20 mouse cellular contexts compared by ENCODE assay signal in the genomic region with DNA sequence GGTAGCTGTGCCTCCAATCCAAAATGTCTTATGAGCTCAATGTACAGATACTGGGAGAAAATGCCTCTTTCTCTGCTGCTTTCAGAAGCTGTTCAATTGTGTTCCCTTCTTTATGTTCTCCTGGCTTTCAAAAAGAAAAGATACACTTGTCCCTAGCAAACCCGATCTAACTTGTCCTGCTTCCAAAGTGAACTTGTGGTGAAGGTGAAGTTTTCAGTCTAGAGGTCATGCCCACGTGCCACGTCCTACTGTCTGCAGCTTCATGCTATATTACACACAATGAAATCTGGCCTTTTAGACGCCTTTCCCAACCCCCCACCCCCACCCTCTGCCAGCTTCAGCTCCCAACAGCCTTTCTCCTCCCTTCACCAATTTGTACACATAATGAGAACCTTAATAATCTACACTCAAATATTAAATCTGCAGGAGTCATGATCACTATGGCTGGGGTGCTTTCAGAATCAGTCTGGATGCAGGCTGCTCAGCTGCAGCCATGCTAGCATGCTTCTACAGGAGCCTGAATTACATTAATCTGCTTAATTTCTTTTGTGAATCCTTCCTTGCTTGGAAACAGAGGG. TPM values are rescaled to one million over a fixed set of nuclear protein-coding genes. Genes with fewer than 3 reads are reported as not detected.
A peak's percentile ranks its signal among the peaks of the same experiment; 100 is the strongest.
DNase-seq lines count a peak whose midpoint lies in the region; ATAC-seq lines count a peak whose summit lies in the region.
"Had no signal": no experiment of that assay in that cellular context is flagged by ENCODE, and none has a peak within 500 bp of the region (broad histone marks: within the 10 kb centered on the region; RNA-seq: fewer than 3 reads in every experiment).

No protein-coding gene starts in this region.

- no peak for ATAC-seq in forebrain, embryonic 13.5 days
- ATAC-seq in midbrain, embryonic 11.5 days (ENCODE audit: low FRiP score), result peak; percentile 43
- no peak for ATAC-seq in neural tube, embryonic 14.5 days (ENCODE audit: low read depth)
- ATAC-seq: CD4-positive, CD25-positive, alpha-beta regulatory T cell, adult 4 months; intestine, postnatal 0 days had no signal

- no peaks in the 10 kb centered on the region for H3K9me3 ChIP-seq in forebrain, embryonic 13.5 days (replicated peaks)
- no peaks in the 10 kb centered on the region; the same call in 1 of the 2 replicates for H3K9me3 ChIP-seq in hindbrain, embryonic 10.5 days
- no peaks in the 10 kb centered on the region for H3K9me3 ChIP-seq in midbrain, embryonic 11.5 days (ENCODE audit: control insufficient read depth, low read length)
- H3K9me3 ChIP-seq in neural tube, embryonic 14.5 days (ENCODE audit: control insufficient read depth, low read length), result no peaks in the 10 kb centered on the region
- H3K9me3 ChIP-seq: embryonic facial prominence, embryonic 10.5 days had no signal

- DNase-seq in hindbrain, embryonic 10.5 days (ENCODE audit: low spot score), result peak; percentile 39
- peak; percentile 91 for DNase-seq in midbrain, embryonic 11.5 days (ENCODE audit: low spot score, missing footprints)
- no peak for DNase-seq in urinary bladder, postnatal 36 days (ENCODE audit: low spot score in 2 of 2)
- no peak for DNase-seq in lung, adult 18-20 months
- no peak for DNase-seq in frontal cortex, postnatal 36 days (ENCODE audit: low spot score in 2 of 2)
- DNase-seq: adrenal gland, adult 2 months; cerebellum, adult 9-11 months; heart, adult 18-20 months; heart, postnatal 14 days; layer of hippocampus, adult 9-11 months; lung, adult 2 months; lung, postnatal 4 days; thymus, postnatal 4 days had no signal

- H3K4me1 ChIP-seq in forebrain, embryonic 13.5 days, result peaks cover 8% of the 10 kb centered on the region; the same call in 1 of the 2 replicates
- no peaks in the 10 kb centered on the region for H3K4me1 ChIP-seq in hindbrain, embryonic 10.5 days (replicated peaks)
- H3K4me1 ChIP-seq in midbrain, embryonic 11.5 days (ENCODE audit: control insufficient read depth, insufficient read depth, low read length), result no peaks in the 10 kb centered on the region
- no peaks in the 10 kb centered on the region for H3K4me1 ChIP-seq in neural tube, embryonic 14.5 days (ENCODE audit: control insufficient read depth, insufficient read depth, low read length)
- H3K4me1 ChIP-seq: embryonic facial prominence, embryonic 10.5 days had no signal

- no peaks in the 10 kb centered on the region for H3K27me3 ChIP-seq in forebrain, embryonic 13.5 days
- H3K27me3 ChIP-seq in hindbrain, embryonic 10.5 days (ENCODE audit: insufficient read depth, poor library complexity, severe bottlenecking), result no peaks in the 10 kb centered on the region
- H3K27me3 ChIP-seq in midbrain, embryonic 11.5 days (ENCODE audit: control insufficient read depth, insufficient read depth, low read length), result no peaks in the 10 kb centered on the region
- no peaks in the 10 kb centered on the region for H3K27me3 ChIP-seq in neural tube, embryonic 14.5 days (ENCODE audit: control insufficient read depth, insufficient read depth, low read length)

- 22% methylated on average over 4 of the region's 4 CpGs for WGBS in forebrain, embryonic 13.5 days
- WGBS in hindbrain, embryonic 10.5 days, result 25% methylated on average over 4 of the region's 4 CpGs
- WGBS in midbrain, embryonic 11.5 days, result 30% methylated on average over 4 of the region's 4 CpGs
- 25% methylated on average over 4 of the region's 4 CpGs for WGBS in neural tube, embryonic 14.5 days

- peak overlapping the region; percentile 45 for H3K4me2 ChIP-seq in forebrain, embryonic 13.5 days
- H3K4me2 ChIP-seq in midbrain, embryonic 11.5 days, result peak overlapping the region; percentile 49
- H3K4me2 ChIP-seq in neural tube, embryonic 14.5 days (ENCODE audit: low read depth, low read length), result peak overlapping the region; percentile 30; the same call in 1 of the 2 replicates

- H3K4me3 ChIP-seq in forebrain, embryonic 13.5 days, result no peak overlapping the region
- H3K4me3 ChIP-seq in hindbrain, embryonic 10.5 days, result peak overlapping the region; percentile 66
- H3K4me3 ChIP-seq in midbrain, embryonic 11.5 days (ENCODE audit: low read depth, low read length), result peak overlapping the region; percentile 35
- H3K4me3 ChIP-seq in neural tube, embryonic 14.5 days (ENCODE audit: low read depth, low read length), result no peak overlapping the region
- H3K4me3 ChIP-seq: embryonic facial prominence, embryonic 10.5 days; erythroblast, embryonic 14.5 days had no signal

- peak overlapping the region; percentile 74 for H3K27ac ChIP-seq in forebrain, embryonic 13.5 days
- peak overlapping the region; percentile 84 for H3K27ac ChIP-seq in hindbrain, embryonic 10.5 days
- H3K27ac ChIP-seq in midbrain, embryonic 11.5 days (ENCODE audit: low read depth, low read length), result peak overlapping the region; percentile 91
- H3K27ac ChIP-seq in neural tube, embryonic 14.5 days (ENCODE audit: low read depth, low read length), result peak overlapping the region; percentile 64
- H3K27ac ChIP-seq: embryonic facial prominence, embryonic 10.5 days; kidney, postnatal 0 days had no signal

- H3K9ac ChIP-seq in forebrain, embryonic 13.5 days, result no peak overlapping the region
- peak overlapping the region; percentile 36; the same call in 1 of the 2 replicates for H3K9ac ChIP-seq in midbrain, embryonic 11.5 days (ENCODE audit: low read length)
- H3K9ac ChIP-seq in neural tube, embryonic 14.5 days (replicated peaks; ENCODE audit: low read depth, low read length), result no peak overlapping the region

- H3K36me3 ChIP-seq in forebrain, embryonic 13.5 days (ENCODE audit: poor library complexity, severe bottlenecking), result no peaks in the 10 kb centered on the region
- H3K36me3 ChIP-seq in hindbrain, embryonic 10.5 days, result no peaks in the 10 kb centered on the region
- no peaks in the 10 kb centered on the region for H3K36me3 ChIP-seq in midbrain, embryonic 11.5 days (ENCODE audit: control insufficient read depth, insufficient read depth, low read length)
- no peaks in the 10 kb centered on the region for H3K36me3 ChIP-seq in neural tube, embryonic 14.5 days (ENCODE audit: control insufficient read depth, insufficient read depth, low read length)
- H3K36me3 ChIP-seq: embryonic facial prominence, embryonic 10.5 days had no signal

RNA-seq across cellular contexts. Expression of a gene that starts 4.0 kb away (rescaled TPM):
- polyA plus RNA-seq in forebrain, embryonic 13.5 days (2015; fragmentation: Nextera tagmentation; extraction: Ambion mirVana), result 18.6 and 19.5 TPM in 2 replicates
- 17.3 and 18.8 TPM in 2 replicates for polyA plus RNA-seq in hindbrain, embryonic 10.5 days (2016; fragmentation: Nextera tagmentation; extraction: Ambion mirVana)
- polyA plus RNA-seq in midbrain, embryonic 11.5 days (2014; fragmentation: Nextera tagmentation; extraction: Ambion mirVana), result 32.4 and 33.8 TPM in 2 replicates
- polyA plus RNA-seq in neural tube, embryonic 14.5 days (2014; fragmentation: Nextera tagmentation; extraction: Ambion mirVana), result 5.8 and 8.4 TPM in 2 replicates
- polyA plus RNA-seq: CD4-positive, CD25-positive, alpha-beta regulatory T cell, adult 4 months; erythroblast, embryonic 14.5 days; lung, adult 2 months had no signal

Comparison
In these comparisons a context has a peak if more than half of its experiments do, and no peak if none do; other contexts are left out.
1. H3K4me3 ChIP-seq: peak in hindbrain, embryonic 10.5 days (single experiment) and midbrain, embryonic 11.5 days (single experiment); none in forebrain, embryonic 13.5 days (single experiment) and neural tube, embryonic 14.5 days (single experiment).
2. DNase-seq: peak in hindbrain, embryonic 10.5 days (single experiment) and midbrain, embryonic 11.5 days (single experiment); none in urinary bladder, postnatal 36 days (0 of 2), lung, adult 18-20 months (0 of 2) and frontal cortex, postnatal 36 days (0 of 2).
3. Peak in every context shown above with its lines, with median percentiles within 50 percentile points of each other: H3K27ac ChIP-seq and H3K4me2 ChIP-seq.